Mouse (Mus musculus) adrenal gland, postnatal 4 days (tissue): ENCODE measurements around the gene Usp10. TPM values are rescaled to one million over a fixed set of nuclear protein-coding genes. Genes with fewer than 3 reads are reported as not detected.

Experiments
- DNase-seq, 2 experiments: peaks; one replicate each; pipeline ENCODE4 v3.0.0; 2021 to 2022; ENCODE audit warnings: low spot score in 2 of 2, mixed read lengths in 2 of 2
- total RNA-seq, 2 experiments: library from RNA; stranded (reverse); gene quantifications; 2 replicates each; pipeline ENCODE4 v1.2.3; 2021

Usp10 gene
- total RNA-seq, 2 experiments from 2014 or later = 108 to 127 TPM

DNA sequence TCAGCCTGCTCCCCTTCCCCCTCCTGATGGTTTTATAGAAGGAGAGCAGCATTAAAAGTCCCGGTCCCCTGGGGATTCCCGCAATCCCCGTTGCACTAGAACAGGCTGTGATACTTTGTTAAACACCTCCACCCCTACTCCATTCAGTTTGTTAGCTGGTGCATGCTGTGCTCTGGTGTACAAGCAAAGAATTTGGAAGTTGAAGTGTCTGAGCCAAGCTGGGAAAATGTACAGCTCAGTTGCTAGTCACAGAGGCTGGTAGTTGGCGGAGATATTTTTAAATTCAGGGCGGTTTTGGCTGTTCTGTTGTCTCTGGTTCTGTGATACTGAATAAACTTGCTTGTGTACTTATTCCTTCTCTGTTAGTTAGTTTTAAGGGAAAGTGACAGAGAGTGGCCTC is 42.6 kb downstream of the Usp10 start:
- no peak for DNase-seq

DNA sequence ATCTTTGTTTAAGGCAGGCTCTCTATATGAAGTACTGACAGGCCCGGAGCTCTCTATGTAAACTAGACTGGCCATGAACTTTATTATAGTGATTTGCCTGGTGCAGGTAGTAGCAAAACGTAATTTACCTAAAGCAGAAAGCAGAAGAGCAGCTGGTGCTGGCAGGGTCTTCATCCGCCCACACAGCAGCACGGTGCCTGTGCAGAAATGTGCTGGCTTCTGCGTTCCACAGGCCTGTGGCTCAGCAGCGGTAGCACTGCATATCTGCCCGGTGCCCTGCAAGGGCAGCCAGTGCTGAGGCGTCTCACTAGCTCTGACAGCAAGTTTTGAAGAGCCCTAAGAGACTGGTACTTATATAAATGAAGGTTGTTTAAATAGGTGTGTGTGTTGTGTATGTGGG is 45.2 kb downstream of the Usp10 start:
- DNase-seq = no peak

DNA sequence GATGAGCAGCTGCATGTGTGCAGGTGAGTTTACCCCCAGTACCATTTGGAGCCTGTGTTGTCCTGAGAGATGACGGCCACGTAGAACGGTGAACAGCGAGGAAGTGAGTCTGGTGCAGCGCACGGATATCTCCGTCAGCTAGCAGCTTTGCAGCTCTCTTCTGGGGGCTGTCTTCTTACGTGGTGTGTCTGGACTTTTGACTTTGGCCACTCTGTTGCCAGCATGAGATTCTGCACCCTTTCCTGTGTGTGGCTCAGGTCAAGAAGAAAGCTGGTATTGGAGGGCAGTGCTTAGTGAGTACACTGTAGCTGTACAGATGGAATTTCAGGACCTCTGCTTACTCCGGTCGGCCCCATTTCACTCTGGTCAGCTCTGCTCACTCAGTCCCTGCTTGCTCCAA is 47.9 kb downstream of the Usp10 start:
- no peak for DNase-seq

DNA sequence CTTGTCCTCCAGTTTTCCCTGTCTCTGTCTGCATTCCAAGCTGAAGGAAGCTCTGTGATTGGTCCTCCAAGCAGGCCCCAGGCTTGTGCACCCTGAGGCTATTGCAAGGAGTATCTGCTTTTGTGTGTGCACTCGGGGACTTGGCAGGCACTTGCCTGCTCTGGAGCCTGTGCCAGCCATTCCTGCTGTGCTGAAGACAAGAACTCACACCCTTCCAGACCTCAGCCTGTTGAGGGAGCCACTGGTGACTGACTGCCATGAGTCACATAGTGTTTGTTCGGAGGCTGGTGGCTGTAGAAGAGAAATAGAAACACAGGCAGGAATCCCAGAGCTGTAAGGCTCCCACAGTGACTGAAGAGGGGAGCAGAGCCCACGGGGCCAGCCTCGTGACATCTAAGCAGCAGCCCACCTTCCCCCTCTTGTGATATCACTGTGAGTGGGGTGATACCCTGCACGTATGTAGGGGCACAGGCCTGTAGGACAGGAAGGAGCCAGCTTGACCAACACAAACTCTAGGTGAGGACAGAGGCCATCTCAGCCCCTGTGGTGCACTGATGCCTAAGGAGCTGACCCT is 50.5 kb downstream of the Usp10 start:
- no peak for DNase-seq

DNA sequence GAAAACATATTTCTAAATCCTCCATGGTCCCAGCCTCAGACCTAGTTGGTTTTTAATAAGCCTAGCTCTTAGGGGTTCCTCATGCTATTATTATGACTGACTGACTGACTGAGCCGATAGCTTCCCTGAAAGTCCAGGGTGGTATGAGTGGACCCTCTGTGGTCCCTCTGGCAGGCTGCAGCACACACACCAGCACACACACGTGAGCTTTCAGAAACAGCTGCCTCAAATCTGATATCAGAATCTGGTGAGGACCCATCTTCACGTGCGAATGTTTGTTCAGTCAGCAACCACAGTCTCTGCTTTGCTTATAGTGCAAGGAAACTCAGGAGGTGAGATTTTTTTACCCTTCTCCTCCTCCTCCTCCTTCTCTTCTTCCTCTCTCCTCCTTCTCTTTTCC is 54.7 kb downstream of the Usp10 start:
- no peak for DNase-seq

DNA sequence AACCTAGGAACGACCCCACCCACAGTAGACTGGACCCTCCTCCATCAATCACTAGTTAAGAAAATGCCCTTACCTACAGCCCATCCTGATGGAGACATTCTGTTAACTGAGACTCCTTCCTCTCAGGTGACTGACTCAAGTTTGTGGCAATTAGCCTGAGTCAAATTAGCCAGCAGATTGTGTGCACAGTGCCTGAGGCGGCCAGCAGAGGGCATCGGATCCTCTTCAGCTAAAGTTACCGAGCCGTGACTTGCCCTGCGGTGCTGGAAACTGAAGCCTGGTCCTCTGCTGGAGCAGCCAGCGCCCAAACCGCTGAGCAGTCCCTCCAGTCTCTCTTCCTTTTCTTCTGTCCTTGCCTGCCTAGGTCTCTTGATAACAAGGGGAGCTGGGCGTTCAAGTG is 57.3 kb downstream of the Usp10 start:
- DNase-seq = no peak

DNA sequence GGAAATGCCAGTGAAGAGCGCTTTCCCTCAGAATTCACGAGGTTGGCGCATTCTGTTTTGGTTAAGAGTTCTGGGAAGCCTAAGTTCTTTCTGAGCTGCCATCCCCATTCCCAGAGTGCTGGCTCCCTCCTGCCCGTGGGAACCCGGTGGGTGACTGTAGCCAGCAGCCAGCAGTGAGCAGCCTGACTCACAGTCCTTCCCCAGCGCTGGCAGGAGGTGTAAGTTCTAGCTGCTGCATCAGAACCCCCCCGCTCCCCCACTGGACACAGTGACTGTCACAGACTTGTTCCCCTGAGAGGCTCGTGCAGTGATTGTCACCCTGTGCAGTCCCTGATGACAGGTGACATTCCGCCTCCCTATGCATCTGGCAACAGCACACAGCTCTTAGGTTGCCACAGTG is 60.0 kb downstream of the Usp10 start:
- DNase-seq = no peak

DNA sequence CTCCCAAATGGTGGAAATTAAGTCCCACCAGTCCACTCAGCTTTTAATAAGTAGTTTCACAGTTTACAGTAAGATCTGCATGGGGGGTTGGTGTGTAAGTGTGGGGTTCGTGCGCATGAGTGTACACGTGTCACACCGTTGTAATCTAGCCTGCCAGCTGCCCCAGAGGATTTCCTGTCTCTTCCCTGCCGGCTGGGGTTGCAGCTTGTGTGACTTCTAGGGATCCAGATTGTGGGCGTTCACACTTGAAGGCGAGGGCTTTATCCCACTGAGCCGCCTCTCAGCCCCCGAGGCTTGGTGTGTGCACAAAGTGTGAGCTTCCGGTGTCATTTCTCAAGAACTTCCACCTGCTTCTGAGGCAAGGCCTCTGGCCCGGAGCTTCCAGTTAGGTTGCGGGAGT is 62.4 kb downstream of the Usp10 start:
- DNase-seq = no peak

DNA sequence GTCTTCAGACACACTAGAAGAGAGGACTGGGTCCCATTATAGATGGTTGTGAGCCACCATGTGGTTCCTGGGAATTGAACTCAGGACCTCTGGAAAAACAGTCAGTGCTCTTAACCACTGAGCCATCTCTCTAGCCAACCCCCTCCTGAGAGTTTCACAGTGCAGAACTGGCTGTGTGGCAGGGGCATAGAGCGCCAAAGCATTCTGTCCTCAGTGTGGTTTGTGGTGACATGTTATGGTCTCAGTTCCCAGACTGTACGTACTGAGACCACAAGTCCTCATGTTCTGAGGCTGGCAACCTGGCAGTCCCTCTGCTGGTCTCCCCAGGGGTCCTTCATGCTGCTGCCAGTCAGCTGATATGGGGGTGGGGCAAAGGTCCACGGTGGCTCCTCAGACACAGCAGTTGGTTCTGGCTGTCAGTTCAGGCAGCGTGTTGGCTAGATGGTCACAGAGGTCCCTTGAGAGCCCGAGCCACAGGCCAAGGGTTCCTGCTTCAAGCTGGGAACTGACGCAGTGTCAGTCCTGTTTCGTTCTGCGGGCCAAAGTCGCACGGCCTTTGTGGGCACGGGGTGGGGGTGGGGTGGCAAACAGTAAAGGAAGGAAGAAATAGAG is 68.7 kb downstream of the Usp10 start:
- DNase-seq = no peak

DNA sequence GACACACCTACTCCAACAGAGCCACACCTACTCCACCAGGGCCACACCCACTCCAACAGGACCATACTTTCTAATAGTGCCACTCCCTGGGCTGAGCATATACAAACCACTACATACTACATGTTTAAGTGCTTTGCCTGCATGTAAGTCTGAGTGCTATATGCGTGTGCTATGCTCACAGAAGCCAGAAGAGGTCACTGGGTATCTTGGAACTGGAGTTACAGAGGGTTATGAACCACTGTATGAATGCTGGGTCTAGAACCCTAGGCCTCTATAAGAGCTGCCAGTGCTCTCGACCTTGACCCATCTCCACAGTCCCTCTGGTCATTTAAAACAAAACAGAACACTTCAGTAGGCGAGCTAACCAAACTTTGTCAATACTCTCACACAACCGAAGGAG is 71.1 kb downstream of the Usp10 start:
- DNase-seq = no peak

DNA sequence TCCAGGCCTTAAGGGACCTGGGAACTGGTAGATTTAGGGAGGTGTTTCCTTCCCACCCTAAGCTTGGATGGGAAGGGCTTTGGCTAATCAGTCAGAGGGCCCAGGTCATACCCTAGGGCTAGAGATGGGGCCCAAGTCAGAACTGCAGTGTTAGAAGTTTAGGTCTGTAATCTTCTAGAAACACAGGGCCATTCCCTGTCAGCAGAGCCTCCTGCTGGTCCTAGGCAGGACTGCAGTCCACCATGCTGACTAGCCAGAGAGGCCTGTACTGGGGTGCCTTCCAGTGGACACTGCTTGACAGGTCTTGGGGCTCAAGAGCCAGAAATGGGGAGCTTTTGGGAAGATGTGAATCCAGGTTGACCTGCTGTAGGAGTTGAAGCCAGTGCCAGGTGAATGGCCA is 73.9 kb downstream of the Usp10 start:
- DNase-seq = no peak

DNA sequence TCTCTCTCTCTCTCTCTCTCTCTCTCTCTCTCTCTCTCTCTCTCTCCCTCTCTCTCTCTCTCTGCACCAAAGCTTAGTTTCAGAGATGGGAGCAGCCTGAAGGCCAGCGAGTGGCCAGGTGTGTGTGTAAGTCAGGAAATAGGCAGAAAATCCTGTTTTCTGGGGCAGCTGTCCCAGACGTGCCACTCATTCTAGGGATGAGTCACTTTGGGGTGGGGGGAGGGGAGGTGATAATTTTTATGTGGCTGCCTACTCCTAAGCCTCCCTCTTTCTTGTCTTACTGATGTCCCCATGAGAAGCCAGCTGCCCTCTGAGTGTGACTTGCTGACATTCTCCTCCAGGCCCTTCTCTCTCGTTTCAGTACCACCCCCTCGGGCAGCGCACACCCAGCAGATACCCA is 76.0 kb downstream of the Usp10 start:
- no peak for DNase-seq

DNA sequence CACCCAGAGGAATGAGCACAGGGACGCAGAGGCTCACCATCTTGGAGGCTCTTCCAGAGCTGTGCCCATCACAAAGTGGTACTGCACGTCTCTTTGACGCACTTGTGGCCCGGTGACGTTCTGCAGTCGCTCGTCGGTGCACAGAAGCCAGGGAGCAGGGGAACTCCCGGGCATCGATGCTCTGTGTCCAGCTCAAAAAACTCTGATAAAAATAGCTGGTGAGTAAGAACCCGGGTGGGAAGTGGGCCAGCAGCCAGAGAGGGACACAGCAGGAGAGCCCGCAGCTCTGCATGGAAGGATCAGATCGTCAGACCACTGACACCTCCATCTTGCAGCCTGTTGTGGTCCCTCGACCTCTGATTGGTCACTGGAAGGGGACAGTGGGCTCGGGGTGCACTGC is 77.9 kb downstream of the Usp10 start:
- no peak for DNase-seq

DNA sequence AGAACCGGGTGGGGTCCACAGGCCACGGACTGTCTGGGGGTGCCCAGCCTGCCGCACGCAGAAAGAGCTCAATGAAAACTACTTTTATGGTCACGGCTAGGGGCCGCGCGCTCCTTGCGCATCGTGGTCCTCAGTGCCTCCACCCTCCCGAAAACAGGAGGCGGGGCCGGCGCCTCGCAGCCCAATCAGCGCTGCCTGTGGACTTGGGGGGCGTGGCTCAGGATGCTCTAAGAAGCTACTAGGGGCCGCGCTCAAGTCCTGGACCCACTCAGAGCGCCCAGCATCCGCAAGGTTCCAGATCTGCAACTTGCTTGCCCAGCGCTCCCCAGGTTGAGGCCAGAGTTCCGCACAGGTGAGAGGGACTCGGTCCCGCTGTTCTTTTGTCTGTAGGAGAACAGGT is 82.1 kb downstream of the Usp10 start, which contains the start of gene Crispld2:
TSS of gene Crispld2 (plus strand) at position 190 of the 400 bp plus-strand sequence.
- DNase-seq = peak in 1 of 2 experiments; percentile 43

DNA sequence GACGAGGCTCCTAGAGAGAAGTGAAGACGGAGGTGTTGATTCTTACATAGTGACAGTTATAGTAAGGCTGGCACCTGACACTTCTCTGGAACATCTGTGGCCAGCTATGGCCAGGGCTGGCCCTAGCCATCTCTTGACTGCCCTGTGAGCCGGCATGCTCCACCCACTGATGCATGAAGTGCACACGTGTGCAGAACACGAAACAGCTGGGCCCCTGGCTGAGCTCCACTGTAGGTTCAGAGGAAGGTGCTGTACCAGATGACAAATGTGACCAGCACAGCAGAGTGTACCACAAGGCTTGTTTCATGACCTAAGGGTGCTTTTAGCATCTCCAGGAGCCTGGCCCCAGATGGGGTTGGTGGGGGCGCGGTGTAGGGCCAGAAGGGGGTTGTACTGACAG is 84.0 kb downstream of the Usp10 start:
- DNase-seq = no peak

DNA sequence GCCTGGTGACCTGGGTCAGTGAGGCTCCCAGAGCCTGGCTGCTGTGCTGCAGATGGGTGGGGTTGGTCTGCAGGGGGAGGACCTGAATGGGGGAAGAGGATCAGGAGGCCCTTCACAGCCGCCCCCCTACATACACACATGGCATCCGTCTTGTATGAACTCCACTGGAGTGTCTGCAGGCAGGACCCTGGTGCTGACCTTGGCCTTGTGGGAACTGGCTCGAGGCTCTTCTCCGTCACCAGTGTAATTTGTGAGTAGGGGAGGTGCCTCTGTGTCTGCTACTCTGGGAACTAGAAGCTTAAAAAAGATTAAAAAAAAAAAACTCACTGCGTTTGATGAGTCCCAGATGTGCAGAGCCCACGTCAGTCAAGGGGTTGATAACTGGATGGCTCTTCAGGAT is 84.4 kb downstream of the Usp10 start:
- no peak for DNase-seq

DNA sequence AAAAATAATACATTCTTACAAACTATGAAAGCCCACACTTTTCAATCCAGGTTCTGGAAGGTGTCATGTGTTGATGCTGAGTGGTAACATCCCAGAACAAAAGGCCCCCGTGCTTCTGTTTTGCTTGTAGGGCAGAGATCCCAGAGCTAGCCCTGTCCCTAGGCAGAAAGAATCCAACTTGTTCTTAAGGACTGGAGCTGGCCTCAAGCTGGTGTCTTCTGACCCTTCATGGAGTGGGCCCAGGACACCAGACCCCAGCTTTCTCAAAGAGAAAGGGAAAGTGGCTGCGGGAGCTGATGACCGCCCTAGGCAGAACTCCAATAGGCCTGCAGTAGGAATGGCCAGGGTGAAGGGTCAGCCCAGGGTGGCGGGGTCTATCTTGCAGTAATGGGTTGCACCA is 87.1 kb downstream of the Usp10 start:
- DNase-seq = no peak

DNA sequence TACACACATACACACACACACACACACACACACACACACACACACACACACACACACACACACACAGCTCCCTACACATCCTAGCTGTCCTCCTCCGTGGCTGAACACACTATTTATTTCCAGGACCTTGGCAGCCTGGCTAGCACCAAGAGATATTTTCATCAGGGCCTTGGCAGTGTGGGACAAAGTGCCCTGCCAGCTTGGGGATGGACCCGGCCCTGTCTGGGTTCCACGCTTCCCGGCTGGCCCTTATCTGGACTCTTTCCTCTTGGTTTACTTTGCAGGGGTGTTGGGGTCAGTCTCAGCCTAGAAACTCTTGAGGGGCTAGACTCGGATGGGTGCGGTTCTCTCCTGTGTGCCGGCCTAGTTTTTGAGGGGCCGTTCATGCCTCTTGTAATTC is 90.3 kb downstream of the Usp10 start:
- DNase-seq = no peak

DNA sequence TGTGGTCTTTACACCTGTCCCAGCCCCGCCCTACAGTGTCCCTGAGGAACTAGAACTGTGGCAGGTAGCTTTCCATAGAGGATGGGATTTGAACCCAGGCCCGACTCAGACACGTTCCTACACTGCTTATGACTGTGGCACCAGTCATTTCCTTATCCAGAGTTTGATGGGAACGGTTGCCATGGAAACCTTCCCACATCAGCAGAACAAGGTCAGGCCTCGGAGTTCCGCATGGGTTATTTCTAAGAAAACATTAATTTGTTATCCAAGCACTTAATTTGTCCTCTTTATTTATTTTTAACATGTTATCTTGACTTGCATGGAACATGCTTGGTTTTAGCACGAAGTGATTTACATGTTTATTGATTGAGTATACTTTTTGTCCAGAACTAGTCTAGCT is 91.6 kb downstream of the Usp10 start:
- no peak for DNase-seq

DNA sequence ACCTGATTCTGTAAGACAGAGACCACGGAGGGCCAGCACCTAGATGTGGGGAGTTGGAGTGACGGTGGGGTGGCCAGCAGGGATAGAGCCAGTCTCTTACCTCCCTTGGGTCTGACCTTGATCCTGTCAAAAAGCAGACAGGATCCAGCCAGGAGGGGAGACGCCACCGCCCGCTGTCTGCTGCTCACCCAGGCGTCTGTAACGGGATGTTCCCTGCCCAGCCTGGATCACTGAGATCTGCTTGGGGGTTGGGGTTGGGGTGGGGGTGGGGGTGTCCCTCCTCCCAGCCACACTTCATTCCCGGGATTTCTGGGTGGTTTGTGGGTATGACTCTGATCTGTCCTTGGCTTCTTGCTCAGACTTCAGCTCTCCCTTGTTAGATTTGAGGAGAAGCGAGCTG is 92.2 kb downstream of the Usp10 start:
- DNase-seq = no peak

DNA sequence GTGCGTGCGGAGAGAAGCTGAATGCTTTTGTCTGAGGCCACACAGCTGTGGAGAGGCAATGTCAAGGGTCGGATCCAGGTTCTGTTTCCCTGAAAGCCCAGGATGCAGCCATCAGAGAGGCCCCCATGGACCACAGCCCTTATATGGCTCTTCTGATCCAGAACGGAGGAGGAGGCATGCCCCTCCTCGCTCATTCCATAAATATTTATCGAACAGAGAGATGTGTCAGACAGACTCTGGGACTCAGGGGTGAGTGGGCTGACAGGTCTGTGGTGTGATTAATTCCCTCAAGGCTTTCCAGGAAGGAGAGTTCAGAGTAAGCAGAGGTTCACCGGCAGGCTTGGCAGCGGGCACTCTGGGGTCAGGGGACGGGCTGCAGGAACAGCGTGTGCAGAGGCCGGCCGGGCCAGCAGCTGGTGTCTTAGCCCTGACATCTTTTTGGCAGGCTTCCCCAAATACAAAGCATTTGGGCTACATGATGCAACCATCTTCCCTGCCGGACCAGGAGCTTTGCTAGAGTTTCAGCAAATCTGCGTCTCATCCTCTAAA is 94.1 kb downstream of the Usp10 start:
- DNase-seq = peak in 1 of 2 experiments; percentile 38

DNA sequence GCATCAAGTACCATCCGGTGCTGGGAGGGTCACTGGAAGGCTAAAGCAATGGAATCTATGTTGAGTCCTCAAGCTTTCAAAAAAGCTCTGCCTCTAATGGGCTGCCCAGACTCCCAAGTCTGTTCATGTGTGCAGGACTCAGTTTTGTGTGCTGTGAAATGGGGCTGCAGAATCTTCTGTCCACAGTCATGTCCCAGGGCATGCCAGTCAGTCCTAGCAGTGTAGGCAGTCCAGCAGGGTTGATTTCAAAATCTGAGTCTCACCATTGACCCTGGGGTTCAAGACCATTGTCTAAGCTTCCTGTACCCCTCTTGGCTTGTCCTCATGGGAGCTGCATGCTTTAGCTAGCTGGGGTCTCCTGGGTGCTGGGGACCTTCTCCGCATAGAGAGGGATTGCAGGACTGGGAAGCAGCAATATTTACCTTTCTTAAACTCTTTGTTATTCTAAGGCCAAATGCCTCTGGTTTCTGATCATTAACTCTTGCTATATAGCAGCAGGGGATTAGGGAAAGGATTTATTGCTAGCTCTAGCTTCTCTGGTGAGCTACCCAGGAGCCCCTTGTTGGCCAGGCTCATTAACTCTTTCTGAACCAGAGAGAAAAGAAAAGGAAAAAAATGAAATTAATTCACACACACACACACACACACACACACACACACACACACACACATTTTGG is 94.7 kb downstream of the Usp10 start:
- no peak for DNase-seq
